Mouse (Mus musculus) small intestine, adult 2 months (tissue): Measurements from ENCODE around the gene Gm20489.

Experiments
- CTCF ChIP-seq: fragments of 200-500 bp; IDR thresholded peaks from 2 replicates; pipeline ENCODE4 v1.5.1; 2012; ENCODE audit warnings: low read depth, mild to moderate bottlenecking, control low read depth, inconsistent platforms, low read length, moderate library complexity, mixed read lengths; ENCODE audit not compliant: insufficient replicate concordance, insufficient read length; ENCODE audit errors: extremely low read depth
- POLR2A ChIP-seq: fragments of 200-500 bp; IDR thresholded peaks from 2 replicates; pipeline ENCODE4 v1.6.1; 2012; ENCODE audit warnings: low read depth, mild to moderate bottlenecking, control low read depth, inconsistent platforms, low read length, moderate library complexity

DNA sequence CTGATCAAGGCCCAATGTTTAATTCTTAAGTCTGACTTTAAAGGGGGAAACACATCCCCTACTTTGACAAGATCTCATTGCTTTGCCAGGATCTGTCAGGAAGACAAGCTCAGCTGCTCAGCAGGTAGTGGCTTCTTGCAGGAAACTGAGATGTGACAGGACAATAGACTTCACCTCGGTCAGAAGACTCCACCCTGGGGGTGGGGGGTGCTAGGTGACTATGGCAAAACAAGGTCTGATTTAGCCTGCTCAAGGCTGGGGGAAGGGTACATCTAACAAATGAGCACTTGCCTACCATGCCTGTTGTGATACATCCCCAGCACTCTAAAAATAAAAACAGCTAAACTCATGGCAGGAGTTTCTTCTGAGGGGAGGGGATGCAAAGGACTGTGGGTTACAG lies 23.8 kb downstream of the Gm20489 start:
- no peak for TF ChIP-seq CTCF
- no peak for TF ChIP-seq POLR2A
